Comparison of ENCODE assay signal across 15 mouse cellular contexts in the genomic region with DNA sequence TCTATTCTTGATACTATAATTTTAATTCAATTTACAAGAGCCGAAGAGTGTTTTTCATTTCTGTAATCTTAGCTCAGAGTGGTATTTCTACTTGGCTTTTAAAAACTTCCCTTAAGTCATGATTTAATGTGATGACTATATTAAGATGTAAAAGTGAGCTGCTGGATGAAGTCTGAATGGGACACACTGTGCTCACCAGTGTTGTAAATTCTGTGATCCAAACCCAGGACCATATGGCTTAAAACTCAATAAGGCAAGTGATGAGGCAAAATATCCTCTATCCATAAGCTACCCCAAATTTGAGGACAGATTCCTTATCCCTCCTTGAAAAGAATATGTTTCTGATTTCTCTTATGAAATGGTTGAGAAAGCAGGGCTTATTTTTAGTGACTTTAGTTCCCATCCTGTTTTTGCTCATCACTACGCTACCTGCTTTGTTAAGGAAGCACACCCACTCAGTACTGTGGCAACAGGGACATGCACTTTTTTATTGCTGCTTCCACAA.
"Had no signal": no experiment of that assay in that cellular context is flagged by ENCODE, and none has a peak within 500 bp of the region (broad histone marks: within the 10 kb centered on the region; RNA-seq: fewer than 3 reads in every experiment).

No protein-coding gene starts in this region.

- H3K4me3 ChIP-seq: kidney, embryonic 15.5 days; limb, embryonic 10.5 days; midbrain, embryonic 10.5 days; myocyte; neural tube, embryonic 15.5 days had no signal

- H3K27ac ChIP-seq: kidney, embryonic 15.5 days; limb, embryonic 10.5 days; midbrain, embryonic 10.5 days; neural tube, embryonic 15.5 days had no signal

- DNase-seq: kidney, adult 2 months; kidney, postnatal 14 days; lung, embryonic 14.5 days; lung, postnatal 10 days; lung, postnatal 4 days; midbrain, embryonic 14.5 days; right cerebral cortex, postnatal 4 days; spleen, adult 18-20 months; thymus, adult 2 months; thymus, postnatal 25 days had no signal
